Comparison of ENCODE assay signal across 6 mouse cellular contexts in genomic region chr13:50210191-50210590, GRCm38 (mm10).
A peak's percentile ranks its signal among the peaks of the same experiment; 100 is the strongest.
DNase-seq lines count a peak whose midpoint lies in the region.

No protein-coding gene starts in this region.

- DNase-seq in ES-CJ7 (ENCODE audit: low read depth, low spot score), result peak; percentile 85
- peak; percentile 91 for DNase-seq in R1 (ENCODE audit: low read depth, low spot score)
- peak; percentile 83 for DNase-seq in ZHBTc4 (ENCODE audit: low read depth, low spot score)
- DNase-seq in kidney, adult 11 months, result peak; percentile 19
- DNase-seq in kidney, adult 8-10 months, result peak; percentile 18 to 24
- DNase-seq in kidney, postnatal 36 days, result peak; percentile 8 to 17

Comparison
In these comparisons a context has a peak if more than half of its experiments do, and no peak if none do; other contexts are left out.
1. Peak in every context shown above with its lines: DNase-seq.
2. DNase-seq: peak in every context shown above with its lines; median percentile 91 in R1; 85 in ES-CJ7; 83 in ZHBTc4; 21 in kidney, adult 8-10 months; 19 in kidney, adult 11 months; 12 in kidney, postnatal 36 days.